Mouse (Mus musculus): Measurements from ENCODE around the gene Gm28044. TPM values are rescaled to one million over a fixed set of nuclear protein-coding genes. Genes with fewer than 3 reads are reported as not detected.
"Not testable (repeated sequence)": the region's sequence is repeated elsewhere in the genome, so short reads cannot be mapped to it uniquely, and the experiment has no call there.

Gm28044 gene
- total RNA-seq (2017): 2.6 and 10.2 TPM in 2 replicates

DNA sequence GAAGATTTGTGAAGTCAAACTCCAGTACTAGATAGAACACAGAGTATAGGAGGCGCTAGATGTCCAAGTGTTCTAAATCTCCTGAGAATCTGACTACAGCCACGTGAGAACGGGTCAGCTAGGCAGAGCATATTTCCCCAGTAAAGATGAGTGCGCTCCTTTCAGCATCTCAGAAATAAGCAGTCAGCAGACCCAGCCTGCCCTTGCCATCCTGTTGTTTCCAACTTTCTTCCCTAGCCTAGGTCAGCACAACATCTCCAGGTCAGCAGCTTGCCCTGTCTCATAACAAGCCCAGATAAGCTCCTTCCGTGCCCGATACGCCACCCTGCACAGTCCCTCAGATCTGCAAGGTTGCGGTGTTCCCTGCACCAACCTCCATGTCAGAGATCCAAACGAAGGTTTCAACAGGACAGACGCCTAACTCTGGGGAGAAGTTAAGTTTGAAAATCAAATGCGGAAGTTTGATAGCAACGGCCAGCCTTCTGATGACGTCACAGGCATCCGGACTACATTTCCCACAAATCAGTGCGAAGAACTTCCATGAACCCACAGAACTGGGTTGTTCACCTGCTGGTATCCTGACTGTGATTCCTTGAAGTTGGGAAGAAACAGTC, at the start of gene Gm28044, which contains the start of gene Zfp953:
Gm28044 (minus strand) TSS at position 406 of the 614 bp plus-strand sequence.
Zfp953 (minus strand) TSS at position 475 of the 614 bp plus-strand sequence.
- peak; percentile 96 for ATAC-seq (ENCODE audit: extremely low read depth, insufficient number of reproducible peaks, low FRiP score, poor library complexity, severe bottlenecking)

GRCm38 (mm10) chr13:67399183-67399903, 39.0 kb upstream of the Gm28044 start, which contains the start of gene Zfp429:
Gene Zfp429, minus strand, starts transcription at chr13:67399819.
- peak; percentile 92 for ATAC-seq (ENCODE audit: extremely low read depth, insufficient number of reproducible peaks, low FRiP score, poor library complexity, severe bottlenecking)

- ATAC-seq (ENCODE audit: extremely low read depth, insufficient number of reproducible peaks, low FRiP score, poor library complexity, severe bottlenecking): not testable (repeated sequence)
Observed at GRCm38 (mm10) chr13:67376255-67376654, 15.9 kb upstream of the Gm28044 start.

DNA sequence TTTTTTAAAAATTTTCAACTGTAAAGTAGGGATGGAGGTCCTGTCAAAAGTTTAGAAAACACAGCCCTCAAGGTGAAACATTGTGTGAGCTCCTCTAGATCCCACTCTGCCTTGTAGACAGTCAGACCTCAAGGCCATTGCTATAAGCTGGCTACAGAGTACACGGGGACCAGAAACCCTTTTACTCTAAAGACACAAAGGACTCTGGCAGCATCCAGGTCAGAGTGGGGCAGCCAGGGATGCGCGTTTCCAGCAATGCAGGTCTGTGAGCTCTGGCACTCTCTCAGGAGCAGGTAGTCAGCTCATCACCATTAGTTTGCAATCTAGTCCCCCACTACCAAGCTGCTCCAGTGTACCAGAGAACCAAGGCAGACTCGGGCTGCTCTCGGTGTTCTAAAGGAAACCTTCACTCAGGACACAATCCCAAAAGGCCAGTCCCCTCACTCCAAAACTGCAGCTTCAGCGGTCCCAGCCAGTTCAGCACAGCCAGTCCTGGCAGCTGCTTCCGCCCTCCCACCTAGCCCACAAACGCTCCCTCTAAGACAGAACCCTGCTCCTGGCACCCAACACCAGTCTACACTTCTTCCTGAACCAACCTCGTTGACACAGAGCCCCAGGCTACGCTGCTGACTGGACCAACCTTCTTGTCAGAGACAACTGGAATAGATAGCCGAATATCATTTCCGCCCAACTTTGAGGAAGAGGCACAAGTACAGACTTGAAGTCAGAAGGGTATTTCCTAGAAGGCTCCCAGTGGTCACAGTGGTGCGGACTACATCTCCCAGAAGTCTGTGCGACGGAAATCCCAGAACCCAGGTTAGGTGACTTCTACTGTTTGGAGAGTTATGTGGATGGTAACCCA, 14.9 kb upstream of the Gm28044 start, which contains the start of the genes Gm28041 and Zfp456:
Gm28041 (minus strand) TSS at position 684 of the 862 bp plus-strand sequence.
Zfp456 (minus strand) TSS at position 761 of the 862 bp plus-strand sequence.
- peak; percentile 95 for ATAC-seq (ENCODE audit: extremely low read depth, insufficient number of reproducible peaks, low FRiP score, poor library complexity, severe bottlenecking)

GRCm38 (mm10) chr13:67351854-67352253, 8.5 kb downstream of the Gm28044 start:
- no peak for ATAC-seq (ENCODE audit: extremely low read depth, insufficient number of reproducible peaks, low FRiP score, poor library complexity, severe bottlenecking)

GRCm38 (mm10) chr13:67343422-67343821, 16.9 kb downstream of the Gm28044 start:
- no peak for ATAC-seq (ENCODE audit: extremely low read depth, insufficient number of reproducible peaks, low FRiP score, poor library complexity, severe bottlenecking)

DNA sequence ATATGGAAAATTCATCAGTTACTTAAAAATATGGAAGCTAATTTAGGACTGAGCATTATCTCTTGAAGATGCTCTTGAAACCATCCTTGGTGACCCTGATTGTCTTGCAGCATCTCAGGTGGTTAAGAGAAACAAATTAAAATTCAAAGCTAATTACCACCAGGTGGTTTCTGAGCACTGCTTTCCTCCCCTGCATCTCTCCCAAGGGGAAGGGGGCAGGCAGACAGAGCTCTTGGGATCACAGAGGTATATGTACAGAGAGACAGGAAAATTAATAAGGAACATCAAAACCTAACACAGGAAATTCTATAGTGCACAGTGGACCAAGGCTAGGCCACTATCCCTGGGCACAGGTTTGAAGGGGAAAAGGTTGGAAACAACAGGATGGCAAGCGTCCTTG, 27.5 kb downstream of the Gm28044 start:
- no peak for ATAC-seq (ENCODE audit: extremely low read depth, insufficient number of reproducible peaks, low FRiP score, poor library complexity, severe bottlenecking)

GRCm38 (mm10) chr13:67332019-67332724, 28.2 kb downstream of the Gm28044 start, which contains the start of gene Zfp595:
Gene Zfp595, minus strand, starts transcription at chr13:67332570.
- peak; percentile 98 for ATAC-seq (ENCODE audit: extremely low read depth, insufficient number of reproducible peaks, low FRiP score, poor library complexity, severe bottlenecking)

- ATAC-seq (ENCODE audit: extremely low read depth, insufficient number of reproducible peaks, low FRiP score, poor library complexity, severe bottlenecking): no peak; the same call in 1 of the 2 replicates
Observed at GRCm38 (mm10) chr13:67306718-67307117, 53.6 kb downstream of the Gm28044 start.

- peak; percentile 92 for ATAC-seq (ENCODE audit: extremely low read depth, insufficient number of reproducible peaks, low FRiP score, poor library complexity, severe bottlenecking)
Observed at GRCm38 (mm10) chr13:67305822-67306672, 54.3 kb downstream of the Gm28044 start, which contains the start of gene Zfp457. Gene Zfp457, minus strand, starts transcription at chr13:67306485.

- no peak for ATAC-seq (ENCODE audit: extremely low read depth, insufficient number of reproducible peaks, low FRiP score, poor library complexity, severe bottlenecking)
Observed at GRCm38 (mm10) chr13:67278314-67278713, 82.0 kb downstream of the Gm28044 start, which contains the start of gene Zfp458. Gene Zfp458, minus strand, starts transcription at chr13:67278466.

- ATAC-seq (ENCODE audit: extremely low read depth, insufficient number of reproducible peaks, low FRiP score, poor library complexity, severe bottlenecking): not testable (repeated sequence)
Observed at GRCm38 (mm10) chr13:67269383-67270065, 90.8 kb downstream of the Gm28044 start.

DNA sequence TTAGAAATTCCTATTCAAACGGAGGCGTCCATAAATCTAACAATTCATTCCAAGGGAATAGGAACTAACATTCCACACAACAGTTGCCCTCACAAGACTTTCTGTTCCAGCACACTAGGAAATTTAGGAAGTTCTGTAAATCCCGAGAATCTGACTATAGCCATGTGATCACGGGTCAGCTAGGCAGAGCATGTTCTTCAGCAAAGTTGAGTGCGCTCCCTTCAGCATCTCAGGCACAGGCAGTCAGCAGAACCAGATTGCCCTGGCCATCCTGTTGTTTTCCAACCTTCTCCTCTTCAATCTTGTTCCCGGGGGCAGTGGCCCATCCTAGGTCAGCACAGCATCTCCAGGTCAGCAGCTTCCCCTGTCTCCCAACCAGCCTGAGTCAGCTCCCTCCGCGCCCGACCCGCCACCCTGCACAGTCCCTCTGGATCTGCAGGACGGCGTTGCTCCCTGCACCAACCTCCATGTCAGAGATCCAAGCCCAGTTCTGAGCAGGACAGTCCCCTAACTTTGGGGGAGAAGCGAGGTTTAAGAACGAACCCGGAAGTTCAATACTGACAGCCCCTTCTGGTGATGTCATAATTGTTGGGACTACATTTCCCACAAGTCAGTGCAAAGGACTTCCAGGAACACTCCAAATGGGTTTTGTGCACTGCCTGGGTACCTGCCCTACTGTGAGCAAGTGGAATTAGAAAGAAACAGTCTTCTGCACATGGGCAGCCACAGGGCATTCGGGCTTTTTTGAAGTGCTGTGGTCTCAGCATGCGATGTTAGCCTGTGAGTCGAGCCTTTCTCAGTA, 91.6 kb downstream of the Gm28044 start:
- ATAC-seq (ENCODE audit: extremely low read depth, insufficient number of reproducible peaks, low FRiP score, poor library complexity, severe bottlenecking): peak; percentile 99

Measured in neutrophil, adult 5-6 weeks (primary cell).